Mouse (Mus musculus): ENCODE data around the gene Tmem141. TPM values are rescaled to one million over a fixed set of nuclear protein-coding genes. Genes with fewer than 3 reads are reported as not detected.

The Tmem141 gene
- total and polyA plus RNA-seq, 3 experiments, result 6.2 to 11.1 (median 7.7) TPM

GRCm38 (mm10) chr2:25579737-25580460, 41.9 kb downstream of the Tmem141 start:
- H3K9ac ChIP-seq (ENCODE audit: insufficient read depth, low read depth), result no peak overlapping the region
- H3K27ac ChIP-seq (ENCODE audit: insufficient read depth, low read depth), result no peak overlapping the region
- TF ChIP-seq BHLHE40 (IDR thresholded peaks at IDR 0.05; ENCODE audit: low read depth, low read length), result no peak
- peak; percentile 15; the same call in 1 of the 2 replicates for TF ChIP-seq SMC3 (IDR thresholded peaks at IDR 0.05; ENCODE audit: low read depth, low read length)
- TF ChIP-seq CTCF (conservative IDR thresholded peaks at IDR 0.05 in 1 of 2, IDR thresholded peaks at IDR 0.05 in 1 of 2; ENCODE audit: low read depth in 2 of 2, low read length in 2 of 2), result peak in 1 of 2 experiments; percentile 42; a peak in 2 of 4 replicates
- peak; percentile 24 for DNase-seq (ENCODE audit: extremely low read depth)
- no peak overlapping the region for H3K4me3 ChIP-seq (replicated peaks in 1 of 3; ENCODE audit: low read depth in 2 of 3, low read length in 2 of 3, poor library complexity in 1 of 3)
- H3K4me2 ChIP-seq (ENCODE audit: insufficient read depth, low read depth, poor library complexity, severe bottlenecking), result no peak overlapping the region
- in situ Hi-C loops (cut with MboI; ENCODE audit: low pct_ligation_motif_present, low pct_unique_long_range_greater_than_20kb, low sequenced_read_pairs), result no loop called here
- H3K4me1 ChIP-seq (ENCODE audit: control insufficient read depth in 1 of 2, insufficient read depth in 2 of 2), result peaks cover 9 to 35% of the 10 kb centered on the region in 2 experiments; a peak in 3 of 4 replicates
- H3K79me2 ChIP-seq (replicated peaks; ENCODE audit: control insufficient read depth, extremely low read depth, insufficient read depth, poor library complexity, severe bottlenecking), result no peaks in the 10 kb centered on the region
- no peaks in the 10 kb centered on the region for H3K27me3 ChIP-seq (replicated peaks)
- dilution Hi-C loops (cut with MboI; ENCODE audit: extremely low pct_ligation_motif_present, extremely low pct_unique_long_range_greater_than_20kb, low sequenced_read_pairs), result no loop called here
- H3K36me3 ChIP-seq (replicated peaks in 1 of 2; ENCODE audit: control insufficient read depth in 1 of 2, insufficient read depth in 1 of 2, low read length in 1 of 2), result peaks cover 35 to 67% of the 10 kb centered on the region in 2 experiments
- peaks cover 39% of the 10 kb centered on the region for H3K9me3 ChIP-seq (replicated peaks; ENCODE audit: low read length)

GRCm38 (mm10) chr2:25578796-25579736, 42.7 kb downstream of the Tmem141 start:
- in situ Hi-C loops (cut with MboI; ENCODE audit: low pct_ligation_motif_present, low pct_unique_long_range_greater_than_20kb, low sequenced_read_pairs), result no loop called here
- no peak overlapping the region for H3K4me2 ChIP-seq (ENCODE audit: insufficient read depth, low read depth, poor library complexity, severe bottlenecking)
- TF ChIP-seq ZKSCAN1 (IDR thresholded peaks at IDR 0.05; ENCODE audit: borderline replicate concordance, low read depth, low read length) (no peak), ZNF384 (IDR thresholded peaks at IDR 0.05; ENCODE audit: low read depth, low read length) (no peak), UBTF (IDR thresholded peaks at IDR 0.05; ENCODE audit: low read depth, low read length) (no peak), ZC3H11A (IDR thresholded peaks at IDR 0.05; ENCODE audit: low read depth, low read length) (no peak), ELF1 (IDR thresholded peaks at IDR 0.05; ENCODE audit: low read depth, low read length) (no peak), PAX5 (IDR thresholded peaks at IDR 0.05; ENCODE audit: low read length) (no peak), MEF2A (IDR thresholded peaks at IDR 0.05; ENCODE audit: borderline replicate concordance, low read depth, low read length) (no peak), E2F4 (IDR thresholded peaks at IDR 0.05; ENCODE audit: insufficient replicate concordance, low read depth, low read length) (no peak), MYC (IDR thresholded peaks at IDR 0.05; ENCODE audit: low read depth, low read length) (no peak), NELFE (IDR thresholded peaks at IDR 0.05; ENCODE audit: low read depth, low read length) (no peak), JUND (conservative IDR thresholded peaks at IDR 0.05; ENCODE audit: low read depth, low read length) (no peak), RCOR1 (conservative IDR thresholded peaks at IDR 0.05; ENCODE audit: low read depth, low read length) (no peak)
- H3K79me2 ChIP-seq (replicated peaks; ENCODE audit: control insufficient read depth, extremely low read depth, insufficient read depth, poor library complexity, severe bottlenecking), result no peaks in the 10 kb centered on the region
- dilution Hi-C loops (cut with MboI; ENCODE audit: extremely low pct_ligation_motif_present, extremely low pct_unique_long_range_greater_than_20kb, low sequenced_read_pairs), result no loop called here
- no peak overlapping the region for H3K9ac ChIP-seq (ENCODE audit: insufficient read depth, low read depth)
- H3K27me3 ChIP-seq (replicated peaks), result no peaks in the 10 kb centered on the region
- H3K36me3 ChIP-seq (replicated peaks in 1 of 2; ENCODE audit: control insufficient read depth in 1 of 2, insufficient read depth in 1 of 2, low read length in 1 of 2), result peaks cover 26 to 59% of the 10 kb centered on the region in 2 experiments
- peaks cover 39% of the 10 kb centered on the region for H3K9me3 ChIP-seq (replicated peaks; ENCODE audit: low read length)
- peaks cover 9 to 35% of the 10 kb centered on the region in 2 experiments; a peak in 3 of 4 replicates for H3K4me1 ChIP-seq (ENCODE audit: control insufficient read depth in 1 of 2, insufficient read depth in 2 of 2)
- H3K27ac ChIP-seq (ENCODE audit: insufficient read depth, low read depth), result no peak overlapping the region
- peak overlapping the region in 1 of 3 experiments; percentile 19 for H3K4me3 ChIP-seq (replicated peaks in 1 of 3; ENCODE audit: low read depth in 2 of 3, low read length in 2 of 3, poor library complexity in 1 of 3)
- no peak for DNase-seq (ENCODE audit: extremely low read depth)
